Mouse (Mus musculus): ENCODE measurements at regions not wholly inside any gene's neighbourhood (a gene's known extent, or its start where the extent isn't known, plus 50 kb on each side); places are given as distances from the start of the nearest gene placed in this dataset.

GRCm38 (mm10) chr6:51024756-51025155, 370.5 kb upstream of the Npvf start:
- TF ChIP-seq CTCF (IDR thresholded peaks at IDR 0.05; ENCODE audit: low read depth, low read length) (no peak), POLR2A (IDR thresholded peaks at IDR 0.05; ENCODE audit: borderline replicate concordance, low read depth, low read length) (no peak)

Data from bone marrow macrophage, adult 2 months (primary cell).